Mouse (Mus musculus) spleen, adult 2 months (tissue): ENCODE results near the gene 1110051M20Rik.

Source experiments
- CTCF ChIP-seq: fragments of 200-500 bp; IDR thresholded peaks from 2 replicates; pipeline ENCODE4 v1.5.1; 2011; ENCODE audit warnings: mild to moderate bottlenecking, inconsistent platforms; ENCODE audit not compliant: insufficient read depth, insufficient read length, insufficient replicate concordance; ENCODE audit errors: extremely low read depth
- POLR2A ChIP-seq: fragments of 200-500 bp; IDR thresholded peaks from 2 replicates; pipeline ENCODE4 v1.6.1; 2011; ENCODE audit warnings: low read depth, low read length, inconsistent platforms

- TF ChIP-seq CTCF = no peak
- no peak for TF ChIP-seq POLR2A
Observed at GRCm38 (mm10) chr2:91244557-91245228, 199.8 kb downstream of the 1110051M20Rik start.
